Mouse (Mus musculus): ENCODE results near the gene Brd2.

Brd2 gene

GRCm38 (mm10) chr17:34131911-34132310, 9.5 kb upstream of the Brd2 start:
- DNase-seq (ENCODE audit: low spot score) = no peak

DNA sequence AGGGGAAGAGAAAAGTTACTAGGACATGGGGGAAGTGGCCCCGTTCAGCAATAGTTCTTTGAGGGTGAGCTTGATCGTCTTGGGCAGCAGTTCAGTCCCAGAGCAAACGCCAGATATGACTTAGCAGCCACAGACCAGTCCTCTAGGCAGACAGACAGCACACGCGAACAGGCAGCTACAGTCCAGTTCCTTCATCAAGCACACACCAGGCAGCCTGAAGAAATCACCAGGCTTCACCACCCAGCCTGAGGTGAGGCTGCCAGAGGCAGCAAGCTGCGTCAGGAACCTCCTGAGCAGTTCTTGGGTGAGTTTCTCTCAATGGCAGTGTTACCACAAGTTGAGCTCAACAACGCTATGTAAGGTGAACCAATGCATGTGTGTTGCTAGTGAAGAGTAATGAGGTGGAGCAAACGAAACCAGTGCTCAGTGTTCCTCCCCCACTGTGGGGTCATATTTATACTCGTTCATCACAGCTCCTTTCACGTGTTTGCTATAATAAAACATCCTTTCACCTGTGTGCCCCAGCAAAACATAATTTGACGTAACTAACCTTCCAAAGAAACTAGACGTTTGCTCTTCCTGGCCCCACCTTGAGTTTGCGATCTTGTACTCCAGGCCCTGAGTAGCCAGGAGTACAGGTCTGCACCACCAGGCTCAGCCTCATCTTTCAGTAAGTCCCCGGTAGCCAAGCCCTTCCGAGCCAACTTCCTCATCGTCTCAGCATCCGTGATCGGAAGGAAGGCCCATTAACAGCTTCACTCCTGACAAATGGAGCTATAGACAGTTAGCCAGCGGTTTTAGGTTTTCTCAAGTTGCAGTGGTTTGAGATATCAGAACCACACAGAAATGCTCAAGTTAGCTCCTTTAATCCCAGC, 7.9 kb upstream of the Brd2 start:
- no peak for DNase-seq (ENCODE audit: low spot score)

GRCm38 (mm10) chr17:34128944-34129791, 6.7 kb upstream of the Brd2 start:
- DNase-seq (ENCODE audit: low spot score) = no peak

DNA sequence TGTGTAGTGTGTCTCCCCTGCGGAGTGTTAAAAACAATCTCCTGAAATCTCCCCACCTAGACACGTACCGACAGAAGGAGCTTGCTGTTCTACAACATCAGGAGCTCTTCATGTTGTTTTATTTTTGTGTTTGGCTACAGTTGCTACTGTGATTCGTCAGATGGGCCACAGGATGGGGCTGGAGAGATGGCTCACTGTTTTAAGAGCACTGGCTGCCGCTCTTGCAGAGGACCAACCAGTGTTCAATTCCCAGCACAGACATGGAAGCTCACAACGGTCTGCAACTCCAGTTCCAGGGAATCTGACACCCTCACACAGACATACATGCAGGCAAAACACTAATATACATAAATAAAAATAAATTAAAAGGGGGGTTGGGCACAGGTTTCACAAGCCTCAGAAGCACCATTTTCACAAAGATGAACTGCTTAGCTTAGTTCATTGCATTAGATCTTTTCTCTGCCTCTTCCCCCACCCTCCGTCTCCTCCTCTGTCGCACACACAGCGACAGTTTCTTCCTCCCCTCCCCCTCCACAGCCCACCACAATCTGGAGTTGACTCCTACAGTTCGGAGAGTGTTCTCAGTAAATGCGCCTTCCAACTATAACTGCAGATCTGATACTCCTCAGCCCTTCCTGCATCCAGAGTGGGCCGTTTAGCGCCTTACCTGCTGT, 6.0 kb upstream of the Brd2 start:
- no peak for DNase-seq (ENCODE audit: low spot score)

DNA sequence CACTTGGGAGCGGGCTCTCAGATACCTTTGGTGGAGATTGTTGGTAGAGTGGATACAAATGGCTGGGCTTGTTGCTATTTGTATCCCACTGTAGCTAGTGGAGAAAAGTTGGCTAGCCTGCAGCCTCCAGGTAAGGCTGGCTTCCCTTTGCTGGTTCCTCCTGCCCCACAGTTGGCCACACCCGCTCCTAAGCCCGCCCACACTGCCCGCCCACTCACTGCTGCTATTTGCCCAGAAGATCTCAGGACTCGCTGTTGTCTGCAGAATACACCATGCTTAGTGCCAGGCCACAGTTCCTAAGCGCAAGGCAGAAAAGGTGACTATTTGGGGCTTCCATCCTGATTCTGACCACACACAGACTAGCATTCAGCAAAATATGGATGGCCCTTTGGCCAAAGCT, 5.0 kb upstream of the Brd2 start:
- peak; percentile 78 for DNase-seq (ENCODE audit: low spot score)

GRCm38 (mm10) chr17:34126826-34127420, 4.5 kb upstream of the Brd2 start:
- DNase-seq (ENCODE audit: low spot score) = no peak

- DNase-seq (ENCODE audit: low spot score) = no peak
These were observed 2.2 kb upstream of the Brd2 start for GRCm38 (mm10) chr17:34124649-34125048.

GRCm38 (mm10) chr17:34123518-34123917, 1.1 kb upstream of the Brd2 start:
- no peak for DNase-seq (ENCODE audit: low spot score)

GRCm38 (mm10) chr17:34123111-34123510, 677 bp upstream of the Brd2 start:
- DNase-seq (ENCODE audit: low spot score) = no peak

- DNase-seq (ENCODE audit: low spot score) = peak; percentile 78
These were observed 601 bp downstream of the Brd2 start for GRCm38 (mm10) chr17:34121879-34122187.

DNA sequence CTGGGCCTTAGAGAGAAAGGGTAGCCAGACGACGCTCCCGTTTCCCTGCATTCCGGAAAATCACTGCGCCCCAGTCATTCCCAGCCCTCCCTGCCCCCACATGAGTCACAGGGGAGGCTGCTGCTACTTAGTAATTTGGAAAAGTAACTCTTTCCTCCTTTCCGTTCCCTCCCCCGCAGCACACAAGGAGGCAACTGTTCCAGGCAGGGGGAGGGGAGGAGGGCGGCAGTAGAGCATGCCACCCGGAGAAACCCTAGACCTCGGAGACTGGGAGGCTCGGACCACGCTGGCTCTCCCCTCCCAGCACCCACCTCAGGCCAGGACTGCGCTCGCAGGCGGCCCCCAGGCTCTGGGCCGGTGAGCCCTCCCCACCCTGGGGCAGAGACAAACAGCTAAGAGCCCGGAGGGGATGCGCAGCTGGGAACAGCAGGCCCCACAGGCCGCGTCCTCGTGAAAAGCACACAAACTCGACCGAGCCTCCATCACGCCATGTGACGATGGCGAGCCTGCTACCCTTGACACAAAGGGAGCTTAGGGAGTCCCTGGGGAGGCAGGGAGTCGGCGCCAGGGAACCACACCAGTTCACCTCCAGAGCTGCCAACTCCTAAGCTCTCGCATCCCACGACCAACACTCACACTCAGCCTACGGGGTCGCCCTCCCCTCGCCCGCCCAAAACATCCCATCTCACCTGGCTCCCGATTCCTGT, 1.1 kb downstream of the Brd2 start:
- DNase-seq (ENCODE audit: low spot score) = peak; percentile 94

DNA sequence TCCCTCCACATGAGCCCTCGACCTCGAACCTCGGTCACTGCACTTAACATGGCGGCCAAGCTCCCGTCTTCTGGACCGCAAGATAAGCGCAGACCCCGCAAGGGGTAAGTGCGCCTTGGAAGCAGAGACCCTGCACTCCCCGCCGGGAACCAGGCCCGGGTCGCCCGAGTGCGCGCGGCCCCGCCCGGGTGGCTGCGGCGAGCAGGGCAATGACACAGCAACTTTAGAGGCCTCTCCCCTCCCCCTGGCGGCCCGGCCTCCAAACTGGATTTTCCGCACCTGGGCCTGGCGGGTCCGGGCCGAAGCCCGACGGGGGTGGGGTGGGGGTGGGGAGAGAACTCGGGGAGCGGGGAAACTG, 1.6 kb downstream of the Brd2 start:
- DNase-seq (ENCODE audit: low spot score) = peak; percentile 87

- DNase-seq (ENCODE audit: low spot score) = peak; percentile 92
These were observed 2.2 kb downstream of the Brd2 start for GRCm38 (mm10) chr17:34120180-34120723.

GRCm38 (mm10) chr17:34119249-34120179, 2.9 kb downstream of the Brd2 start, which contains the start of gene H2-DMa:
H2-DMa (plus strand) TSS chr17:34119541.
- peak; percentile 98 for DNase-seq (ENCODE audit: low spot score)

DNA sequence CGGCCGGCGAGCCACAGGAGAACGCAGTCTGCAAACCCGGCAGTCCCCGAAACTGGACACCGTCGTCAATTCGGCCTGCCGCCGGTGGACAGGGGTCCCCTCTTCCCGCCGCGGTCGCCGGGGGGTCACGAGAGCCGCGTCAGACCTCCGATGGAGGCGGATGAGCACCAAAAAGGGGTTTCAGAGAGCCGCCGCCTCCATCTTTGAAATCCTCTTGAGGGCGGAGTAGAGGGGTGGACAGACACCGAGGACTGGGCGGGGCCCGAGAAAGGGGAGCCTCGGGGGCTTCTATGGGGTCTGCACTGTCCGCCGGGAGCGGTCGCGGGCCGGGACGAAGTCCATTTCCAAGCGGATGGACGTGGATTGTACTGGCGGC, 3.6 kb downstream of the Brd2 start:
- no peak for DNase-seq (ENCODE audit: low spot score)

GRCm38 (mm10) chr17:34118113-34118872, 4.1 kb downstream of the Brd2 start:
- peak; percentile 77 for DNase-seq (ENCODE audit: low spot score)

DNA sequence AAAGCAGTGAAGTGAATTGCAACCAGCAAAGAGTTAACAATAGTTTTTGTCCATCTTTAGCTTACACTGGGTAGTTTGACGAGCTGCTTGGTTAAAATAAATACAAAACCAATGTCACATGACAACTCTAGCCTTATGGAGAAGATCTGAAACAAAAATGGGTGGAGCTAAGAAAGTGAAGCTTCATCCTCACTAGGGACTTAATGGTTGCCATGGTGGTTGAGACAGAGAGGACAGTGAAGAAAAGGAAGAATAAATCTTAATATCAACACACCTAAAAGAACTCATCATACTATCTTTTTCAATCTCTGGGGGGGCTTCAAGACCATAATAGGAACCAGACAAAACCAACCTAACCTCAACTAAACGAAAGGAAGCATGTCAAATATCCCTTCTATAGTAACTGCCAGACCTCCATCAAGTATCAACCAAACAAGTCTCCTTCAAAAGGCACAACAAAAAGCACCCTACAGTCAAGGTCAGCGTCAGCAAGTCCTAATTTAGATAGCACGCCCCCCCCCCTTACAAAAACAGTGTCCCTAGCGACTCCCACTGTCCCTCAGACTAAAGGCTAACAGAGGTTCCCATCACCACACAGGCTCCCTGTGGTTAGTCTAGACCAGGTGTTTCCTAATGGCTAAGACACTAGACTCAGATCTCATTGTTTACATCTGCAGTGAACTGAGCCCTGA, 4.9 kb downstream of the Brd2 start:
- DNase-seq (ENCODE audit: low spot score) = no peak

- DNase-seq (ENCODE audit: low spot score) = no peak
These were observed 5.6 kb downstream of the Brd2 start for GRCm38 (mm10) chr17:34116736-34117370.

All from testis, postnatal 14 days (tissue).